Mouse (Mus musculus) gastrocnemius, adult 2 months (tissue): ENCODE data around the gene Actr2. TPM values are rescaled to one million over a fixed set of nuclear protein-coding genes. Genes with fewer than 3 reads are reported as not detected.

Experiments used
- DNase-seq: peaks from one replicate; pipeline ENCODE4 v3.0.0; 2022
- H3K27ac ChIP-seq: fragments of 200-600 bp; 2 replicates; pipeline ENCODE4 v1.8.1; 2022; ENCODE audit warnings: mild to moderate bottlenecking
- H3K4me3 ChIP-seq: fragments of 200-600 bp; 2 replicates; pipeline ENCODE4 v1.8.1; 2022; ENCODE audit warnings: mild to moderate bottlenecking, moderate library complexity
- CTCF ChIP-seq: fragments of 200-600 bp; IDR thresholded peaks from 2 replicates; pipeline ENCODE4 v1.8.1; 2022; ENCODE audit warnings: antibody characterized with exemption, mild to moderate bottlenecking, moderate library complexity
- intact Hi-C: fragments of 180-260 bp; cut with DNase I; formaldehyde crosslinking; loops from one replicate; pipeline ENCODE4 v1.15.1; 2025
- total RNA-seq, 2 experiments: library from RNA; stranded (reverse); gene quantifications; 2 replicates each; pipeline ENCODE4 v1.2.3; 2021

The Actr2 gene
- total RNA-seq, 2 experiments from 2014 or later = 35.8 to 44.1 TPM

- DNase-seq = no peak
- no peak overlapping the region for H3K4me3 ChIP-seq
- intact Hi-C loops = no loop called here
- TF ChIP-seq CTCF = no peak
- H3K27ac ChIP-seq = no peak overlapping the region
Observed at GRCm38 (mm10) chr11:20017937-20018336, 94.8 kb downstream of the Actr2 start.

- DNase-seq = no peak
- no peak overlapping the region for H3K4me3 ChIP-seq
- no peak for TF ChIP-seq CTCF
- intact Hi-C loops = loop anchor here (5.0 kb wide), 1 partner anchor 91 kb away; the partner anchor contains the start of gene Spred2
- no peak overlapping the region for H3K27ac ChIP-seq
Observed at GRCm38 (mm10) chr11:20013366-20013765, 99.3 kb downstream of the Actr2 start.

Other genes with a start within 250 kb of the Actr2 start
- 1 to 10 TPM; 5.6 to 7.8 TPM for gene Spred2, start 188.5 kb downstream of the Actr2 start, total RNA-seq
- gene Rab1a, start 88.5 kb upstream of the Actr2 start, total RNA-seq = 10 to 100 TPM; 88.6 to 95.4 TPM
- gene Cep68, start 136.5 kb upstream of the Actr2 start, total RNA-seq = 10 to 100 TPM; 30.8 to 36.1 TPM
- 1 to 10 TPM in 1 of 2 experiments, under 1 TPM in 1; 0.92 to 1.0 TPM for gene Slc1a4, start 219.8 kb upstream of the Actr2 start, total RNA-seq